Mouse (Mus musculus) urinary bladder, postnatal 25 days (tissue): ENCODE results near the gene Slc9a9.

ENCODE experiments used
- DNase-seq: peaks from one replicate; pipeline ENCODE4 v3.0.0; 2022; ENCODE audit warnings: low spot score

Gene Slc9a9

DNA sequence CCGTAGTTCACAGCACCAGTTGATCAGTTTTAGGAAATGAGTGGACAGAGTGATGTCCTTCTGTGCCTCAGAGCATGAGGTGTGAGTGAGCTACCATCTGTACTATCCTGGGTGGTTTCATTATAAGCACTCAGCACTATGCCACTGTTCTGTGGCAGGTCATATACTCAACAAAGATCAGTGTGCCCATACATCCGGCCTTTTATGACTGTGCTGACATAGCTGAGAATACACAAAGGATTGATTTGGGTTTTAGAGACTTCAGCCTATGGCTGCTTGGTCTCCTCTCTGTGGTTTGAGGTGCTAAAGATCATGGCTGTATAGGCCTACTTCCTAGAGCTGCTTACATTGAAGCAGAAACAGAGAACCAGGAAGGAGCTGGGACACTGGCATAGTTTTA is 12.6 kb downstream of the Slc9a9 start:
- DNase-seq: no peak

- no peak for DNase-seq
These were observed 15.9 kb downstream of the Slc9a9 start for GRCm38 (mm10) chr9:94685640-94686039.

GRCm38 (mm10) chr9:94686380-94686779 is 16.7 kb downstream of the Slc9a9 start:
- no peak for DNase-seq

- no peak for DNase-seq
These were observed 17.6 kb downstream of the Slc9a9 start for GRCm38 (mm10) chr9:94687203-94687859.

- no peak for DNase-seq
These were observed 21.8 kb downstream of the Slc9a9 start for GRCm38 (mm10) chr9:94691311-94692087.

DNA sequence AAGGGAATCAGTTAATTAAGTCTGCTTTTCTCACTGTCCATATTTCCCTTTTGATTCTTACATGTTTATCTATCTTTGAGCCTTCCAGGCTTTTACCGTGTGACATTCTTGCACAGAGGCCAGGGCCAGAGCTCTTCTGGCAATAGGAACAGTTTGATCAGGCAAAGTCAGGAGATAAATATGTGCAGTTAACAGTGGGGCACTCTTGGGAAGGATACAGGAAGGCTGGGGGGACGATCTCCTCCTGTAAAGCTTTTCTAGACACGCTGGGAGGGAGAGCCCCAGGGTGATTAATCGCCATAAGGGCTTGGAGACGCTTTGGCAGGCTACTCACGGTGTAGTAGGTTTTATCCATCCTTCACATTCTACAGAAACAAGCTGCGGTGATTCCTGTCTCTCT is 22.4 kb downstream of the Slc9a9 start:
- no peak for DNase-seq

DNA sequence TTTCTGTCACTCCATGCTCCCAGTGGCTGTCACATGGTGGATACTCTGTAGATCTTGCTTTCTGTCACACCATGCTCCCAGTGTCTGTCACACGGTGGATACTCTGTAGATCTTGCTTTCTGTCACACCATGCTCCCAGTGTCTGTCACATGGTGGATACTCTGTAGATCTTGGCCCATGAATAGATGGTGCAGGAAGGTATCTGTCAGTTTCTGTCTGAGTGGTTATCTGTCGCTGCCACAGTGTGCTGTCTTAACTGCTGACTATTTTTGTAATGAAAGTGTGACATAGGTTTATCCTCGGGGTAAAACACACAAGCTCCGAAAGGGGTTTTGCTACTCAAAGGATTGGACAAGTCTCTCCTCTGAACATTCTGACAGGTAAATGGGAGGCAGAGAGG is 24.5 kb downstream of the Slc9a9 start:
- no peak for DNase-seq

GRCm38 (mm10) chr9:94694983-94695382 is 25.3 kb downstream of the Slc9a9 start:
- no peak for DNase-seq

DNA sequence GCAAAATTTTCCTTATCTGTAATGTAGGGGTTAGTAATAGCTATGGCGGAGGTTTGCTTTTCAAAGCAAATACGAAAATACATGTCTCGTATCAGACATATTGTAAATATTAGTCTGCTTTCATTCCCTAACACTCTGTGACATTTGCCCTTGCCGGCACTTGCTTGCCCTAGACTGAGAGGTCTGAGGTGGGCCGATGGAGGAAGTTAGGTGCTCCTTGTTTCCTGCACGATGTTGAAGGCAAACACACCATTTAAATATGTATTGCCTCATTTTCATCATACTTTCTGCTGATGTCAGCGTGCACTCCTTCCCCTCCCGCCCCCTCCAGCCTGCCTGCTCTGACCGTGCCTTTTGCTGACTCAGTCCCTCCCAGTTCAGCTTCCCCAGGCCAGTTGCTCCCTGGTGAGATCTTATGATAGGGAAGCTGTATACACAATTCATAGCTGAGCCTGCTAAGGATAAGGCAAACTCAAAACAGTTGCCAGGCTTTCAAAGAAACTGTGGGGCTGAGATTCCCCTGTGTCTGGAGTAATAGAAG is 26.9 kb downstream of the Slc9a9 start:
- DNase-seq: no peak

DNA sequence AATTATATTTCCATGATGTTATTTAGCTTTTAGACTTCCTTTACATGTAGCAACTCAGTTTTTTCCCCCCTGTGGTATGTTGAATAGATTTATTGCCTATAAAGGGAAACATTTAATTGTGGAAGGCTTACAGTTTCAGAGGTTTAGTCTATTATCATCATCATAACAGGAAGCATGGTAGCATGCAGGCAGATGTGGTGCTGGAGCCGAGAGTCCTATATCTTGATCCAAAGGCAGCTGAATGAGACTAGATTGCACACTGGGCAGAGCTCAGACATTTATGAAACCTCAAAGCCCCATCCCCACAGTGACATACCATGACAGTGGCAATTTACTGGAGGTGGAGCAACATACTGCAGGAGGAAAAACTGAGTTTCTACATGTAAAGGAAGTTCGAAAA is 28.5 kb downstream of the Slc9a9 start:
- DNase-seq: no peak

GRCm38 (mm10) chr9:94700549-94700948 is 30.8 kb downstream of the Slc9a9 start:
- no peak for DNase-seq

DNA sequence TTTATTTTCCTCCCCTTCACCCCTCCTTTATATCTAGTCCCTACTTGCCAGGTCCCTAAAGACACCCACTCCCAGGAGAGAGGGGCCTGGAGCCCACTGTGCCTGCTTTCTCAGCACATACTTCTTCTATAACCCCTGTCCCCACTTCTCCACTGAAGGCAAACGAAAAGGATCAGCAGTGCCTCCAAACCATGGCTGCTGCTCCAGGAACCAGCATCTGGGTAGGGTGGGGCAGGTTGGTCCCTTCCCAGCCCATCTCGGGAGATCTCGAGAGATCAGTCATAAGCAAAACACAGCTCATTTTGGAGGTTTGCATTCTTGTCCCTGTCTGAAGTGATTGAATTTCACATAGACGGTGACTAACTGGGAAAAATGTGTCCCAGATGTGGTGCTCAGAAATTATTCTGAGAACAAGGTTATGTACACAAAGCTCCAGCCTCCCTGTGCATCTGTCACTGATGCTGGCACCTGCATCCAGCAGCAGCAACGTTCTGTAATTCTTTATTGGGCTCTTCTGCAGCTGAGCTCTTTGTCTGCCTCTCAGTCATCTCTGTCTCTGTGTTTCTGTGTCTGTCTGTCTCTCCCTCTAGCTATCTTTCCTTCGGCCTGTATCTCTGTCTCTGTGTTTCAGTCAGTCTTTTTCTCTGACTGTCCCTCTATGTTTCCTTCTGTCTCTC is 31.6 kb downstream of the Slc9a9 start:
- DNase-seq: no peak

GRCm38 (mm10) chr9:94701965-94702634 is 32.4 kb downstream of the Slc9a9 start:
- DNase-seq: no peak

DNA sequence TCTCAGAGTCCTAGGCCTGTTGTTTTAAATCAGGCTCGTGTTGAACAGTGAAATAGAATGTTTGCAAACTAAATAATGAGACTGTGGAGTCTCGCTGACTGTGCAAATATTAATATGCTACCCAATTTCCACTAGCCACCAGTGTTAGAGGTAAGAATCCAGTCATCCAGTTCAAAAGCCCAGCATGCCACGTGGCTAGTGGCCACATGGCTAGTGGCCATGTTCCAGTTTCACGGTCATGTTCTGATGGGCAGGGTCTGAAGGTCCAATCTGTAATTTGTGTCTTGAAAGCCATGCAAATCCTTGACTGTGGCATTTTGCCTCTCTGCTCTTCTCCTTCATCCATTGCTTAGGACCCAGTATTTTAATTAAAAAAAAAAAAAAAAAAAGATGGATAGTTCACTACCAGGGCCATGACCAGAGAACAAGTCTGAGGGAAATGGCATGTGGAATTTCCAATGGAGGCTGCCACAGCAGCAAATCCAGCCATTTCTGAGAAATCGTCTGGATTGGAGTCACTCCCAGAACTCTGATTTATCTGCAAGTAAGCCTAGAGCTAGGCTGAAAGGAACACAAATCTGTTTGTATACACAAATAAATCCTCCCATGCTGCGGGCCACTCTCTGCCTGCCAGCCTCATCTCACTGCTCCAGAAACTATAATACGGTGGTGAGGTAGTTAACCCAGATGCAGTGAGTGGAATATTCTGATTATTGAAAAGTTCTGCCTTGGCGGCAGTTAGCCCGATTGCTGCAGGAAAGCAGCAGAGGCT is 35.5 kb downstream of the Slc9a9 start:
- DNase-seq: no peak

DNA sequence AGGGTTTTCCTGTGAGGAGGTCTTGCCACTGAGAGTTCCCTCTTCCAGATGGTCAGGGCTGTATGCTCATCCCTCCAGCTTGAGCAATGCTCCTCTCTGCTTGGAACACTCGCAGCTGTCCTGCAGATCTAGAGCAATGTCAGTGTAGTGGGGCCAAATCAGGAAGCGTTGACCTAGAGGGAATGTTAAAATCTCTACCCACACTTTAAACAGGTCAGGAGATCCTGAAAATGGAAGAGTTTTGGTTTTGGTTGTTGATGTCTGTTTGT is 36.0 kb downstream of the Slc9a9 start:
- DNase-seq: no peak

DNA sequence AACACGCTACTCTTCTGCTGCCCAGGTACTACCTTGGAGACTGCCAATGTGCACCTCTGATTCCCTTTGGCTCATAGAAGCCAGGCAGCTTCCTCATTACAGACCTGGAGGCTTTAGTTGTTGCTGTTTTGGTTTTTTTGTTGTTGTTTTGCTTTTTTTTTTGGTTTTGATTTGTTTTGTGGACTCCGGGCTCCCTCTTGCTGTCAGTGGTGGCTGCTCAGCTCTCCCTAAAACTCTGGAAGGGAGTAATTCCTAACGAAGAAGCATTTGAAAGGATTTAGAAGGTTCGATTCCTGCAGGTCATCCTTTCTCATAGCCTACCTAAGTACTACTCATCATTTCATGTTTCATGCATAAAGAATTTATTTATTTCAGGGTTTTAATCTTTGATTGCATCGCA is 42.4 kb downstream of the Slc9a9 start:
- no peak for DNase-seq

GRCm38 (mm10) chr9:94716695-94717094 is 47.0 kb downstream of the Slc9a9 start:
- no peak for DNase-seq

DNA sequence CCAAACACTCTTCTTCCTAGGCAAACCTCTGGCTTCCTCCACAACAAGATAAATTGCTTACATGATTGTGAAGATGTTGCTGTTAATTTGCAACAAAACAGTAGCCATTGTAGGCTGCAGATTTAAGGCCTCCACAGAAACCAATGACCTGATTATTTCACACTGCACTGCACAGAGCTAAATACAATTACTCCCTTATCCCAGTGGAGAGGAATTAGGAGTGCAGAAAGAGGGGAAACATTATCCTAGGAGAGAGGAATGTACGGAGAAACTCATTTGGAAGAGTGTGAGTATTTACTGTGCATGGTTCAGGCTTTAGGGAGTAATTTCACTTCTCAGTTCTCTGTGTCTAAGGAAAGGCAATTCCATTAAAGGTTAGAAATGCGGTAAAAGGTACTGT is 53.9 kb downstream of the Slc9a9 start:
- no peak for DNase-seq

- DNase-seq: no peak
These were observed 55.4 kb downstream of the Slc9a9 start for GRCm38 (mm10) chr9:94725121-94725520.

DNA sequence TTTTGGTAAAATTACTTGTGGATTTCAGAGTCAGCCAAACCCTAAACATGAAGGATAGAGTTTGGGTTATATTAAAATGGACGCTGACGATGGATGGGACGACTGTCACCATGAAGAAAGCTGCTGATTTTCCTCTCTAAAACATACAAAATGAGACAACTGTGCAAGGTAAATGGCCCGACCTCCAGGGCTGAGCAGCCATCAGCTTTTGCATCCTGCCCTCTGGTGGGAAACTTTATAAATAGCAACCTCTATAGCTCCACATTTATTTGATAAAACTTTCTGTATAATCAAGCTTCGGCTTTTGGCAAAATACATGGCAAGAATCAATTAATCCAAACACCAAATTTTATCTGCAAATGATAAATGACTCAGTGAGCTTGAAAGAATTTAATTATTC is 57.7 kb downstream of the Slc9a9 start:
- peak; percentile 11 for DNase-seq

DNA sequence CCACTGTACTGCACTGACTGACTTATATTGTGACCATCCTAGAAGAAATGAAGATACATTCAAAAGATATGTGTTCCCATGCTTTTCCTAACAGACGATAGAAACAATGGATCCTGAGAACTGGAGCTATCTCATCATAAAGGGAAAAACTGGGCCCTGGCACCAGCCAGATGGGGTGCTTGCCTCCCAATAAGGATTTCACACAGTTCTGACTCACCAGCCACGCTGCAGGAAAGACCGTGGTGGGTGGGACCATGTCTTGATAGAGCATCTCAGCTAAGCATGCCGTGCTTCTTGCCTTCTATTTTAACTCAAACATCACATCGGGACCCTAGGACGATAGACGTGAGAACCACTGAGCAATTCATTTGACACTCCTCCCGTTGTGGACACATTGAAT is 60.7 kb downstream of the Slc9a9 start:
- DNase-seq: no peak

GRCm38 (mm10) chr9:94732136-94732535 is 62.4 kb downstream of the Slc9a9 start:
- no peak for DNase-seq
